Mouse (Mus musculus) stomach, embryonic 16.5 days (tissue): ENCODE measurements at regions not wholly inside any gene's neighbourhood (a gene's known extent, or its start where the extent isn't known, plus 50 kb on each side); places are given as distances from the start of the nearest gene placed in this dataset.

Experiments
- ATAC-seq: fragments of 200-750 bp; cut with Nextera tagmentation; 2 replicates; pipeline ENCODE4 v1.8.0; 2017; ENCODE audit warnings: moderate number of reproducible peaks, moderate TSS enrichment; ENCODE audit not compliant: insufficient read depth, low FRiP score
- H3K27ac ChIP-seq: fragments of 300-500 bp; sonication (generic); 2 replicates; pipeline ENCODE4 v1.5.1; 2014; ENCODE audit warnings: low read length
- H3K27me3 ChIP-seq: fragments of 300-500 bp; sonication (generic); 2 replicates; pipeline ENCODE4 v1.6.1; 2014; ENCODE audit warnings: low read length, control low read depth, mixed read lengths; ENCODE audit not compliant: control insufficient read depth, insufficient read depth
- H3K36me3 ChIP-seq: fragments of 300-500 bp; sonication (generic); 2 replicates; pipeline ENCODE4 v1.6.1; 2014; ENCODE audit warnings: low read length; ENCODE audit not compliant: control insufficient read depth, insufficient read depth
- H3K4me1 ChIP-seq: fragments of 300-500 bp; sonication (generic); 2 replicates; pipeline ENCODE4 v1.6.1; 2014; ENCODE audit warnings: low read length, control low read depth, mixed read lengths; ENCODE audit not compliant: control insufficient read depth, insufficient read depth
- H3K4me2 ChIP-seq: fragments of 300-500 bp; sonication (generic); 2 replicates; pipeline ENCODE4 v1.6.1; 2014; ENCODE audit warnings: low read depth, low read length, mixed read lengths
- H3K4me3 ChIP-seq: fragments of 300-500 bp; sonication (generic); replicated peaks from 2 replicates; pipeline ENCODE4 v1.5.1; 2014; ENCODE audit warnings: mild to moderate bottlenecking, low read length
- H3K9ac ChIP-seq: fragments of 300-500 bp; sonication (generic); 2 replicates; pipeline ENCODE4 v1.6.1; 2014; ENCODE audit warnings: low read length
- H3K9me3 ChIP-seq: fragments of 300-500 bp; sonication (generic); replicated peaks from 2 replicates; pipeline ENCODE4 v1.6.1; 2016; ENCODE audit warnings: low read length, control low read depth; ENCODE audit not compliant: control insufficient read depth
- WGBS: fragments of 180-500 bp; shearing (Covaris S2); extraction: QIAGEN DNeasy Blood & Tissue Kit; methylation state at CpG from one replicate; pipeline ENCODE4 v1.1.7; 2014; 5-methylcytosine and 5-hydroxymethylcytosine counted together

GRCm38 (mm10) chr12:47275904-47276303 is 457.2 kb upstream of the Nova1 start:
- no peak for ATAC-seq
- Histone ChIP-seq H3K9me3 (no peaks in the 10 kb centered on the region), H3K27ac (no peak overlapping the region), H3K9ac (no peak overlapping the region), H3K4me2 (no peak overlapping the region), H3K27me3 (no peaks in the 10 kb centered on the region), H3K4me3 (no peak overlapping the region), H3K36me3 (no peaks in the 10 kb centered on the region), H3K4me1 (no peaks in the 10 kb centered on the region)
- WGBS: 39% methylated on average over 3 of the region's 3 CpGs

- no peak overlapping the region for H3K9ac ChIP-seq
- no peak for ATAC-seq
- H3K27me3 ChIP-seq: no peaks in the 10 kb centered on the region
- no peaks in the 10 kb centered on the region for H3K4me1 ChIP-seq
- H3K36me3 ChIP-seq: no peaks in the 10 kb centered on the region
- WGBS: 81% methylated on average over 2 of the region's 2 CpGs
- no peak overlapping the region for H3K4me3 ChIP-seq
- no peak overlapping the region for H3K27ac ChIP-seq
- no peak overlapping the region for H3K4me2 ChIP-seq
- no peaks in the 10 kb centered on the region for H3K9me3 ChIP-seq
These were observed 453.6 kb upstream of the Nova1 start for GRCm38 (mm10) chr12:47272309-47272708.

- no peak overlapping the region for H3K9ac ChIP-seq
- H3K4me1 ChIP-seq: no peaks in the 10 kb centered on the region
- H3K4me2 ChIP-seq: no peak overlapping the region
- H3K27ac ChIP-seq: no peak overlapping the region
- no peak for ATAC-seq
- no peak overlapping the region for H3K4me3 ChIP-seq
- H3K36me3 ChIP-seq: no peaks in the 10 kb centered on the region
- no peaks in the 10 kb centered on the region for H3K9me3 ChIP-seq
- WGBS: 50% methylated on average over 1 of the region's 1 CpGs
- H3K27me3 ChIP-seq: no peaks in the 10 kb centered on the region
These were observed 445.4 kb upstream of the Nova1 start for GRCm38 (mm10) chr12:47264118-47264517.

- 43% methylated on average over 1 of the region's 1 CpGs for WGBS
- no peaks in the 10 kb centered on the region for H3K27me3 ChIP-seq
- no peak overlapping the region for H3K9ac ChIP-seq
- no peaks in the 10 kb centered on the region for H3K9me3 ChIP-seq
- ATAC-seq: no peak
- H3K36me3 ChIP-seq: no peaks in the 10 kb centered on the region
- H3K4me3 ChIP-seq: no peak overlapping the region
- no peaks in the 10 kb centered on the region for H3K4me1 ChIP-seq
- H3K4me2 ChIP-seq: no peak overlapping the region
- no peak overlapping the region for H3K27ac ChIP-seq
These were observed 444.7 kb upstream of the Nova1 start for GRCm38 (mm10) chr12:47263408-47263807.

- Histone ChIP-seq H3K36me3 (no peaks in the 10 kb centered on the region), H3K4me3 (no peak overlapping the region), H3K27ac (no peak overlapping the region), H3K4me2 (no peak overlapping the region), H3K9ac (no peak overlapping the region), H3K4me1 (no peaks in the 10 kb centered on the region), H3K27me3 (no peaks in the 10 kb centered on the region), H3K9me3 (no peaks in the 10 kb centered on the region)
- no peak for ATAC-seq
These were observed 433.6 kb upstream of the Nova1 start for GRCm38 (mm10) chr12:47252306-47252705.

GRCm38 (mm10) chr12:47243623-47244514 is 425.1 kb upstream of the Nova1 start:
- Histone ChIP-seq H3K4me1 (no peaks in the 10 kb centered on the region), H3K4me2 (no peak overlapping the region), H3K9ac (no peak overlapping the region), H3K4me3 (no peak overlapping the region), H3K27ac (no peak overlapping the region), H3K27me3 (no peaks in the 10 kb centered on the region), H3K36me3 (no peaks in the 10 kb centered on the region), H3K9me3 (no peaks in the 10 kb centered on the region)
- no peak for ATAC-seq
- WGBS: 57% methylated on average over 3 of the region's 3 CpGs

GRCm38 (mm10) chr12:47220016-47220415 is 401.3 kb upstream of the Nova1 start:
- Histone ChIP-seq H3K4me3 (no peak overlapping the region), H3K4me1 (no peaks in the 10 kb centered on the region), H3K9ac (no peak overlapping the region), H3K36me3 (no peaks in the 10 kb centered on the region), H3K27ac (no peak overlapping the region), H3K27me3 (no peaks in the 10 kb centered on the region), H3K4me2 (no peak overlapping the region), H3K9me3 (no peaks in the 10 kb centered on the region)
- ATAC-seq: no peak
- 22% methylated on average over 4 of the region's 4 CpGs for WGBS

GRCm38 (mm10) chr12:47219340-47219739 is 400.6 kb upstream of the Nova1 start:
- no peak for ATAC-seq
- H3K4me3 ChIP-seq: no peak overlapping the region
- H3K9me3 ChIP-seq: no peaks in the 10 kb centered on the region

GRCm38 (mm10) chr12:47211417-47212104 is 392.8 kb upstream of the Nova1 start:
- Histone ChIP-seq H3K4me3 (no peak overlapping the region), H3K4me2 (no peak overlapping the region), H3K9me3 (no peaks in the 10 kb centered on the region), H3K9ac (no peak overlapping the region), H3K36me3 (no peaks in the 10 kb centered on the region), H3K27ac (no peak overlapping the region), H3K4me1 (no peaks in the 10 kb centered on the region), H3K27me3 (no peaks in the 10 kb centered on the region)
- ATAC-seq: no peak
- WGBS: 80% methylated on average over 4 of the region's 4 CpGs

More at GRCm38 (mm10) chr12:47219340-47219739, 400.6 kb upstream of the Nova1 start:
- H3K27me3 ChIP-seq: no peaks in the 10 kb centered on the region
- WGBS: 51% methylated on average over 2 of the region's 2 CpGs
- no peaks in the 10 kb centered on the region for H3K4me1 ChIP-seq
- H3K9ac ChIP-seq: no peak overlapping the region
- H3K36me3 ChIP-seq: no peaks in the 10 kb centered on the region
- no peak overlapping the region for H3K4me2 ChIP-seq
- H3K27ac ChIP-seq: no peak overlapping the region
